Mouse (Mus musculus) G1E (cell line): ENCODE data around the gene Entpd3.

Experiments used
- CTCF ChIP-seq: IDR thresholded peaks from 2 replicates; pipeline ENCODE4 v1.5.1; 2012; ENCODE audit warnings: low read depth, low read length, inconsistent platforms, mixed read lengths
- GATA1 ChIP-seq: IDR thresholded peaks from 2 replicates; pipeline ENCODE4 v1.6.1; 2012; ENCODE audit warnings: borderline replicate concordance, low read length, inconsistent platforms, mixed read lengths
- GATA2 ChIP-seq: IDR thresholded peaks from 2 replicates; pipeline ENCODE4 v1.6.1; 2012; ENCODE audit warnings: low read depth, low read length, inconsistent platforms, borderline replicate concordance
- POLR2AphosphoS5 ChIP-seq: IDR thresholded peaks from 2 replicates; pipeline ENCODE4 v1.6.1; 2012; ENCODE audit warnings: low read depth, low read length, inconsistent platforms; ENCODE audit not compliant: insufficient replicate concordance
- TAL1 ChIP-seq: conservative IDR thresholded peaks from 2 replicates; pipeline ENCODE4 v1.6.1; 2012; ENCODE audit warnings: low read depth, low read length, inconsistent platforms, mixed read lengths

DNA sequence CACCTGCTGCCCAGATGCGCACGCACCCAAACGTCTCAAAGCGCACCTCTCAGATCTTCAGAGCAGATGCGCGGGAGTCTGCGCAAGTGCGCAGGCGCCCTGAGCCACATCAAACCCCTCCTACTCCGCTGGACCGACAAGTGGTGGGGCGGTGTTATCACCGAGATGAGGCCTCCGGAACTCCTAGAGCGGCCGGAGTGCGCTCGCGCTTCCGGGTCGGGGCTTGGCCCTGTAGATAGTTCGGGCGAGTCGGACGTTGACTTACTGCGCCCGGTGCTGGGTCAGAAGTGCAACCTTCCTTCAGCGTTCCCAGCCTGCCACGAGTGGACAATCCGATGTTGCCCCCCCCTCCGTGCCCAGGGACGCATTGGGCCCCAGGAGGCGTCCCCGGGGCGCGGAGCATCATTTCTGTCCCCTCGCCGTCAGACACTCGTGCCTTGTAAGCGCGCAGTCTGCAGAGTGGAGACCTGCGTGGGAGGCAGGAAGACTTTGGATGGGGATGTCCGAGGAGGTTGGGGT lies 37.6 kb downstream of the Entpd3 start:
- TF ChIP-seq CTCF: no peak
- no peak for TF ChIP-seq TAL1
- TF ChIP-seq GATA1: no peak
- TF ChIP-seq POLR2AphosphoS5: no peak; the same call in none of the 2 replicates
- TF ChIP-seq GATA2: no peak
